Mouse (Mus musculus) MEL (cell line): ENCODE measurements around the gene Rala. TPM values are rescaled to one million over a fixed set of nuclear protein-coding genes. Genes with fewer than 3 reads are reported as not detected.

Experiments used
- DNase-seq: peaks from one replicate; pipeline ENCODE4 v3.0.0; 2011; ENCODE audit warnings: low read depth, low spot score
- H3K27ac ChIP-seq: 2 replicates; pipeline ENCODE4 v1.5.1; 2012; ENCODE audit warnings: low read depth, mild to moderate bottlenecking, control low read depth, low read length, moderate library complexity; ENCODE audit not compliant: control insufficient read depth
- H3K27me3 ChIP-seq, 2 experiments: fragments of 150-350 bp in 1 of 2; sonication (generic) in 1 of 2; 2 replicates each; pipeline ENCODE4 v1.6.1; 2012; ENCODE audit warnings: low read length in 2 of 2, mild to moderate bottlenecking in 2 of 2, improper control_type of control experiment in 1 of 2, moderate library complexity in 1 of 2; ENCODE audit not compliant: insufficient read depth in 2 of 2, control insufficient read depth in 1 of 2
- H3K36me3 ChIP-seq, 2 experiments: 2 replicates each; pipeline ENCODE4 v1.6.1; 2012 to 2014; ENCODE audit warnings: low read length in 2 of 2, improper control_type of control experiment in 1 of 2, inconsistent platforms in 1 of 2, mild to moderate bottlenecking in 1 of 2; ENCODE audit not compliant: insufficient read depth in 2 of 2, control insufficient read depth in 1 of 2
- H3K4me1 ChIP-seq, 2 experiments: fragments of 150-350 bp in 1 of 2; sonication (generic) in 1 of 2; 2 replicates each; pipeline ENCODE4 v1.6.1; 2012; ENCODE audit warnings: low read length in 2 of 2, improper control_type of control experiment in 1 of 2, mild to moderate bottlenecking in 1 of 2; ENCODE audit not compliant: insufficient read depth in 2 of 2, control insufficient read depth in 1 of 2
- H3K4me3 ChIP-seq, 2 experiments: fragments of 150-350 bp in 1 of 2; sonication (generic) in 1 of 2; 2 replicates each; pipeline ENCODE4 v1.5.1; 2012; ENCODE audit warnings: low read depth in 2 of 2, low read length in 2 of 2, mild to moderate bottlenecking in 2 of 2, moderate library complexity in 2 of 2, control low read depth in 1 of 2, improper control_type of control experiment in 1 of 2; ENCODE audit not compliant: control insufficient read depth in 1 of 2, insufficient read depth in 1 of 2
- H3K79me2 ChIP-seq: 2 replicates; pipeline ENCODE4 v1.6.1; 2012; ENCODE audit warnings: mild to moderate bottlenecking, low read length, moderate library complexity; ENCODE audit not compliant: control insufficient read depth, poor library complexity, insufficient read depth
- H3K9ac ChIP-seq: 2 replicates; pipeline ENCODE4 v1.6.1; 2012; ENCODE audit warnings: low read depth, mild to moderate bottlenecking, control low read depth, low read length, moderate library complexity; ENCODE audit not compliant: control insufficient read depth, poor library complexity, severe bottlenecking
- H3K9me3 ChIP-seq: fragments of 150-350 bp; sonication (generic); replicated peaks from 2 replicates; pipeline ENCODE4 v1.6.1; 2012; ENCODE audit warnings: mild to moderate bottlenecking, low read length, improper control_type of control experiment, moderate library complexity; ENCODE audit not compliant: insufficient read depth
- BHLHE40 ChIP-seq: IDR thresholded peaks from 2 replicates; pipeline ENCODE4 v1.6.1; 2012; ENCODE audit warnings: low read depth, mild to moderate bottlenecking, inconsistent platforms, low read length, improper control_type of control experiment, borderline replicate concordance
- CHD1 ChIP-seq: IDR thresholded peaks from 2 replicates; pipeline ENCODE4 v1.6.1; 2012; ENCODE audit warnings: low read depth, mild to moderate bottlenecking, inconsistent platforms, low read length, improper control_type of control experiment
- CHD2 ChIP-seq: IDR thresholded peaks from 2 replicates; pipeline ENCODE4 v1.6.1; 2011; ENCODE audit warnings: low read length, improper control_type of control experiment
- ETS1 ChIP-seq: IDR thresholded peaks from 2 replicates; pipeline ENCODE4 v1.6.1; 2012; ENCODE audit warnings: low read depth, mild to moderate bottlenecking, inconsistent platforms, low read length, improper control_type of control experiment, moderate library complexity
- GABPA ChIP-seq: IDR thresholded peaks from 2 replicates; pipeline ENCODE4 v1.6.1; 2012; ENCODE audit warnings: low read depth, mild to moderate bottlenecking, inconsistent platforms, low read length, improper control_type of control experiment, moderate library complexity
- HCFC1 ChIP-seq: IDR thresholded peaks from 2 replicates; pipeline ENCODE4 v1.6.1; 2012; ENCODE audit warnings: low read depth, mild to moderate bottlenecking, inconsistent platforms, low read length, improper control_type of control experiment, moderate library complexity
- JUND ChIP-seq: IDR thresholded peaks from 2 replicates; pipeline ENCODE4 v1.6.1; 2011; ENCODE audit warnings: low read depth, mild to moderate bottlenecking, improper control_type of control experiment, low read length
- KAT2A ChIP-seq: conservative IDR thresholded peaks from 2 replicates; pipeline ENCODE4 v1.6.1; 2012; ENCODE audit warnings: low read depth, low read length, improper control_type of control experiment, inconsistent platforms
- MAFK ChIP-seq: IDR thresholded peaks from 2 replicates; pipeline ENCODE4 v1.6.1; 2011; ENCODE audit warnings: low read depth, mild to moderate bottlenecking, low read length, improper control_type of control experiment, borderline replicate concordance
- MAX ChIP-seq: IDR thresholded peaks from 2 replicates; pipeline ENCODE4 v1.6.1; 2011; ENCODE audit warnings: low read length, improper control_type of control experiment
- MYC ChIP-seq: IDR thresholded peaks from 2 replicates; pipeline ENCODE4 v1.6.1; 2011; ENCODE audit warnings: low read depth, mild to moderate bottlenecking, low read length, improper control_type of control experiment, moderate library complexity
- POLR2A ChIP-seq, 2 experiments: IDR thresholded peaks; 2 replicates each; pipeline ENCODE4 v1.6.1; 2011 to 2012; ENCODE audit warnings: low read length in 2 of 2, mild to moderate bottlenecking in 2 of 2, control low read depth in 1 of 2, improper control_type of control experiment in 1 of 2, low read depth in 1 of 2, moderate library complexity in 1 of 2; ENCODE audit not compliant: control insufficient read depth in 1 of 2, insufficient read depth in 1 of 2, poor library complexity in 1 of 2
- POLR2AphosphoS2 ChIP-seq: IDR thresholded peaks from 2 replicates; pipeline ENCODE4 v1.6.1; 2011; ENCODE audit warnings: low read length, improper control_type of control experiment
- SIN3A ChIP-seq: IDR thresholded peaks from 2 replicates; pipeline ENCODE4 v1.6.1; 2012; ENCODE audit warnings: low read length, improper control_type of control experiment, inconsistent platforms
- TAL1 ChIP-seq: IDR thresholded peaks from 2 replicates; pipeline ENCODE4 v1.6.1; 2012; ENCODE audit warnings: mild to moderate bottlenecking, inconsistent platforms, low read length, moderate library complexity, mixed read lengths
- TCF12 ChIP-seq: IDR thresholded peaks from 2 replicates; pipeline ENCODE4 v1.6.1; 2014; ENCODE audit warnings: low read depth, mild to moderate bottlenecking, inconsistent platforms, low read length, improper control_type of control experiment, moderate library complexity
- USF1 ChIP-seq: IDR thresholded peaks from 2 replicates; pipeline ENCODE4 v1.6.1; 2014; ENCODE audit warnings: low read depth, mild to moderate bottlenecking, inconsistent platforms, low read length, improper control_type of control experiment, moderate library complexity
- USF2 ChIP-seq, 2 experiments: IDR thresholded peaks; 2 replicates each; pipeline ENCODE4 v1.6.1; 2011 to 2012; ENCODE audit warnings: improper control_type of control experiment in 2 of 2, low read length in 2 of 2, borderline replicate concordance in 1 of 2, inconsistent platforms in 1 of 2, low read depth in 1 of 2, mild to moderate bottlenecking in 1 of 2; ENCODE audit not compliant: insufficient read depth in 1 of 2
- ZC3H11A ChIP-seq: IDR thresholded peaks from 2 replicates; pipeline ENCODE4 v1.6.1; 2012; ENCODE audit warnings: low read depth, mild to moderate bottlenecking, inconsistent platforms, low read length, improper control_type of control experiment
- ZNF384 ChIP-seq: IDR thresholded peaks from 2 replicates; pipeline ENCODE4 v1.6.1; 2012; ENCODE audit warnings: low read depth, mild to moderate bottlenecking, inconsistent platforms, low read length, improper control_type of control experiment
- polyA plus RNA-seq, 2 experiments: library from polyadenylated mRNA; stranded (reverse) in 1 of 2; unstranded in 1 of 2; fragments of >175 nt in 1 of 2; fragments of >200 nt in 1 of 2; gene quantifications; 2 replicates each; pipeline versions ENCODE4 v1.2.1 to v1.2.4; 2012; ENCODE audit warnings: low replicate concordance in 2 of 2, low read depth in 1 of 2; ENCODE audit not compliant: insufficient read length in 2 of 2, insufficient read depth in 1 of 2, missing spikeins in 1 of 2
- total RNA-seq: library from RNA; depleted of rRNA; stranded (reverse); fragments of 300-350 nt; gene quantifications from 2 replicates; pipeline ENCODE4 v1.2.3, GENCODE M21; 2012

The Rala gene
- total and polyA plus RNA-seq, 3 experiments, result 12.9 to 30.7 TPM; not detected in 1

GRCm38 (mm10) chr13:17897040-17897439 lies 47.0 kb downstream of the Rala start:
- Histone ChIP-seq H3K4me1 (no peaks in the 10 kb centered on the region), H3K9me3 (no peaks in the 10 kb centered on the region), H3K36me3 (no peaks in the 10 kb centered on the region), H3K9ac (no peak overlapping the region), H3K79me2 (no peaks in the 10 kb centered on the region), H3K4me3 (no peak overlapping the region), H3K27me3 (no peaks in the 10 kb centered on the region), H3K27ac (no peak overlapping the region)
- TF ChIP-seq GABPA (no peak), MYC (no peak), CHD2 (no peak), TCF12 (no peak), HCFC1 (no peak), ZNF384 (no peak), POLR2A (IDR thresholded peaks at IDR 0.05; ENCODE audit: control insufficient read depth in 1 of 2, insufficient read depth in 1 of 2, low read depth in 1 of 2, low read length in 2 of 2, poor library complexity in 1 of 2) (no peak), JUND (no peak), TAL1 (no peak), BHLHE40 (no peak), CHD1 (no peak), ZC3H11A (no peak), MAX (no peak), USF2 (IDR thresholded peaks at IDR 0.05; ENCODE audit: borderline replicate concordance in 1 of 2, insufficient read depth in 1 of 2, low read depth in 1 of 2, low read length in 2 of 2) (no peak), SIN3A (no peak), KAT2A (no peak)
- no peak for DNase-seq

GRCm38 (mm10) chr13:17891545-17891944 lies 52.5 kb downstream of the Rala start:
- Histone ChIP-seq H3K36me3 (no peaks in the 10 kb centered on the region), H3K4me3 (no peak overlapping the region), H3K4me1 (no peaks in the 10 kb centered on the region), H3K9me3 (no peaks in the 10 kb centered on the region), H3K27me3 (no peaks in the 10 kb centered on the region), H3K79me2 (no peaks in the 10 kb centered on the region), H3K27ac (no peak overlapping the region), H3K9ac (no peak overlapping the region)
- TF ChIP-seq CHD2, result no peak
- TF ChIP-seq USF1, result no peak
- TF ChIP-seq ETS1, result no peak
- TF ChIP-seq MAFK, result no peak
- no peak for TF ChIP-seq MAX
- no peak for TF ChIP-seq JUND
- TF ChIP-seq POLR2AphosphoS2, result no peak
- no peak for DNase-seq
